ENCODE assay signal across 8 mouse cellular contexts in the genomic region with DNA sequence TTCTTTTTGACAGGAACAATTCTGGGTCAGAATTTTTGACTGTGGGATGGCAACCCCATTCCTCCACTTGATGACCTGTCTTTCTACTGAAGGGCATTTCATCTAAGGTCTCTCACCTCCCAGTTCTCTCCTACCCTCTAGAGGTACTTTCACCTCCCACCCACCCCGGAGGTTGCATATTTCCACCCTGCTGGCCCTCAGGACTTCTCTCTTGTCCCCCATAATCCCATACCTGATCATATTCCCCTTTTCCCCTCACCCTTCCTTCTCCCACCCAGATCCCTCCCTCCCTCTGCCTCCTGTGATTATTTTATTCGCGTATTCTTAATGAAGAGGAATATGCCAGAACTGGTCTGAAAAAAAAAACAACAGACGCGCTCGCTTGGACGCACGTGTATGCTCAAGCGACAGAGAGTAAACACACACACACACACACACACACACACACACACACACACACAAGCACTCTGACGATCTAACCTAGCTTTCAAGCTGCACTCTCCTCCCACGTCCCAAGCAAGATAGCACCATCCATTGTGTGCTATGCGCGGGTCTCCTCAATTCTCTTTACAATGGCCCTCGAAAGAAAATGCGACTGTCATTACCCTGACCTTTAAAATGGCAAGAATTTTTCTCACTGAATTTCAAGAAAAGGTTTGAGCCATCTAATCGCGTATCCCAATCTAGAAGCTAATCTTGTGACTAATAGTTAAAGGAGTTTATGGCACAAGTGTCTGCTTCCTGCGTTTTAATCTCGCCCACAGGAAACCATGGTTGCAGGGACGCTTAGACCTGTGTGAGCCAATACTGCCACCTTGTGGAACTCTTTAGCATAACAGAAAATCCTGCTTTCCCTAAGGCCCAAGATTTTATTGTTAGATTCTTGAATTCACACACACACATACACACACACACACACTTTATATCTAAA.
DNase-seq lines count a peak whose midpoint lies in the region; ATAC-seq and TF ChIP-seq lines count a peak whose summit lies in the region.

No protein-coding gene starts in this region.

- H3K4me1 ChIP-seq in bone marrow, adult 2 months (ENCODE audit: control insufficient read depth, insufficient read depth, low read length), result no peaks in the 10 kb centered on the region
- H3K4me1 ChIP-seq in embryonic facial prominence, embryonic 14.5 days (ENCODE audit: control insufficient read depth, insufficient read depth, low read length), result no peaks in the 10 kb centered on the region; the same call in 1 of the 2 replicates
- H3K4me1 ChIP-seq in liver, embryonic 12.5 days, result no peaks in the 10 kb centered on the region
- H3K4me1 ChIP-seq in neural tube, embryonic 11.5 days (ENCODE audit: control insufficient read depth, insufficient read depth, low read length), result 0 out of 2 replicates have a peak, but pooled peaks cover 3% of the 10 kb centered on the region

- ATAC-seq in embryonic facial prominence, embryonic 14.5 days (ENCODE audit: low read depth), result peak; percentile 89
- 0 out of 2 replicates have a peak, but pooled peaks have one; percentile 37 for ATAC-seq in liver, embryonic 12.5 days
- ATAC-seq in neural tube, embryonic 11.5 days (ENCODE audit: insufficient read depth, low FRiP score, low TSS enrichment), result peak; percentile 75

- H3K27me3 ChIP-seq in embryonic facial prominence, embryonic 14.5 days (replicated peaks; ENCODE audit: control insufficient read depth, insufficient read depth, low read length), result no peaks in the 10 kb centered on the region
- H3K27me3 ChIP-seq in liver, embryonic 12.5 days (replicated peaks), result no peaks in the 10 kb centered on the region
- H3K27me3 ChIP-seq in neural tube, embryonic 11.5 days (ENCODE audit: control insufficient read depth, insufficient read depth, low read length), result no peaks in the 10 kb centered on the region

- peak overlapping the region; percentile 57 for H3K9ac ChIP-seq in embryonic facial prominence, embryonic 14.5 days (ENCODE audit: low read depth, low read length)
- no peak overlapping the region for H3K9ac ChIP-seq in liver, embryonic 12.5 days
- H3K9ac ChIP-seq in neural tube, embryonic 11.5 days (ENCODE audit: low read length), result no peak overlapping the region

- peak; percentile 49 for TF ChIP-seq CTCF in bone marrow, adult 2 months (IDR thresholded peaks at IDR 0.05; ENCODE audit: control insufficient read depth, insufficient read depth, low read length)

- no peak overlapping the region for H3K4me3 ChIP-seq in bone marrow, adult 2 months (replicated peaks; ENCODE audit: control insufficient read depth, low read depth, low read length)
- peak overlapping the region; percentile 36 for H3K4me3 ChIP-seq in embryonic facial prominence, embryonic 14.5 days (ENCODE audit: low read depth, low read length)
- H3K4me3 ChIP-seq in liver, embryonic 12.5 days, result peak overlapping the region; percentile 12; the same call in 1 of the 2 replicates
- H3K4me3 ChIP-seq in neural tube, embryonic 11.5 days (ENCODE audit: low read depth, low read length), result peak overlapping the region; percentile 14; the same call in 1 of the 2 replicates

- no peaks in the 10 kb centered on the region for H3K36me3 ChIP-seq in embryonic facial prominence, embryonic 14.5 days (ENCODE audit: control insufficient read depth, insufficient read depth, low read length)
- H3K36me3 ChIP-seq in liver, embryonic 12.5 days, result no peaks in the 10 kb centered on the region
- H3K36me3 ChIP-seq in neural tube, embryonic 11.5 days (ENCODE audit: control insufficient read depth, insufficient read depth, low read length), result no peaks in the 10 kb centered on the region

- intact Hi-C loops in heart, postnatal 10 days (cut with DNase I), result loop anchor here (5.0 kb wide), 1 partner anchor 337 kb away; no protein-coding TSS in a partner anchor

- H3K4me2 ChIP-seq in embryonic facial prominence, embryonic 14.5 days (ENCODE audit: low read depth, low read length), result peak overlapping the region; percentile 62
- H3K4me2 ChIP-seq in liver, embryonic 12.5 days, result peak overlapping the region; percentile 53
- peak overlapping the region; percentile 27 for H3K4me2 ChIP-seq in neural tube, embryonic 11.5 days (ENCODE audit: low read depth)

- TF ChIP-seq POLR2A in bone marrow, adult 2 months (IDR thresholded peaks at IDR 0.05; ENCODE audit: borderline replicate concordance, control insufficient read depth, low read depth, low read length), result no peak

- WGBS in bone marrow, adult 2 months, result 11% methylated on average over 20 of the region's 20 CpGs
- 17% methylated on average over 20 of the region's 20 CpGs for WGBS in embryonic facial prominence, embryonic 14.5 days
- WGBS in liver, embryonic 12.5 days (ENCODE audit: insufficient replicate concordance), result 13% methylated on average over 20 of the region's 20 CpGs
- WGBS in neural tube, embryonic 11.5 days, result 21% methylated on average over 20 of the region's 20 CpGs

- no peaks in the 10 kb centered on the region for H3K9me3 ChIP-seq in embryonic facial prominence, embryonic 14.5 days (ENCODE audit: control insufficient read depth, low read length)
- no peaks in the 10 kb centered on the region for H3K9me3 ChIP-seq in liver, embryonic 12.5 days (replicated peaks)
- no peaks in the 10 kb centered on the region for H3K9me3 ChIP-seq in neural tube, embryonic 11.5 days (ENCODE audit: control insufficient read depth, low read length)

- H3K27ac ChIP-seq in bone marrow, adult 2 months (ENCODE audit: control insufficient read depth, insufficient read depth, low read depth, low read length, poor library complexity), result no peak overlapping the region
- H3K27ac ChIP-seq in embryonic facial prominence, embryonic 14.5 days (replicated peaks; ENCODE audit: low read depth, low read length), result no peak overlapping the region
- no peak overlapping the region for H3K27ac ChIP-seq in liver, embryonic 12.5 days
- no peak overlapping the region for H3K27ac ChIP-seq in neural tube, embryonic 11.5 days (ENCODE audit: low read depth, low read length)

- peak; percentile 82 for DNase-seq in ES-CJ7 (ENCODE audit: low read depth, low spot score)
- DNase-seq in embryonic facial prominence, embryonic 14.5 days (ENCODE audit: low spot score), result peak; percentile 87
- DNase-seq in heart, postnatal 10 days, result peak; percentile 64 to 78
- peak; percentile 61 to 68 for DNase-seq in kidney, postnatal 36 days
- DNase-seq in neural tube, embryonic 11.5 days (ENCODE audit: low spot score), result peak; percentile 59
- peak; percentile 38 for DNase-seq in yolk sac, embryonic 10.5 days (ENCODE audit: low spot score)

Comparison
In these comparisons a context has a peak if more than half of its experiments do, and no peak if none do; other contexts are left out.
1. ATAC-seq: peak in every context shown above with its lines; median percentile 89 in embryonic facial prominence, embryonic 14.5 days; 75 in neural tube, embryonic 11.5 days; 37 in liver, embryonic 12.5 days.